Mouse (Mus musculus) olfactory bulb, adult 2 months (tissue): ENCODE results near the gene Cit.

Source experiments
- CTCF ChIP-seq: fragments of 200-500 bp; IDR thresholded peaks from 2 replicates; pipeline ENCODE4 v1.5.1; 2012; ENCODE audit warnings: low read depth, mild to moderate bottlenecking, low read length, moderate library complexity; ENCODE audit not compliant: insufficient read depth
- POLR2A ChIP-seq: fragments of 200-500 bp; IDR thresholded peaks from 2 replicates; pipeline ENCODE4 v1.6.1; 2012; ENCODE audit warnings: mild to moderate bottlenecking, low read depth, low read length, moderate library complexity; ENCODE audit not compliant: insufficient read depth

GRCm38 (mm10) chr5:116016542-116016941 lies 171.5 kb downstream of the Cit start:
- TF ChIP-seq POLR2A (no peak), CTCF (no peak)
